Mouse (Mus musculus) right cerebral cortex, postnatal 4 days (tissue): ENCODE results near the gene Hoxa13.

Source experiments
- DNase-seq: peaks from one replicate; pipeline ENCODE4 v3.0.0-alpha.2; 2022

Gene Hoxa13

GRCm38 (mm10) chr6:52233546-52234427 lies 26.9 kb downstream of the Hoxa13 start:
- no peak for DNase-seq

DNA sequence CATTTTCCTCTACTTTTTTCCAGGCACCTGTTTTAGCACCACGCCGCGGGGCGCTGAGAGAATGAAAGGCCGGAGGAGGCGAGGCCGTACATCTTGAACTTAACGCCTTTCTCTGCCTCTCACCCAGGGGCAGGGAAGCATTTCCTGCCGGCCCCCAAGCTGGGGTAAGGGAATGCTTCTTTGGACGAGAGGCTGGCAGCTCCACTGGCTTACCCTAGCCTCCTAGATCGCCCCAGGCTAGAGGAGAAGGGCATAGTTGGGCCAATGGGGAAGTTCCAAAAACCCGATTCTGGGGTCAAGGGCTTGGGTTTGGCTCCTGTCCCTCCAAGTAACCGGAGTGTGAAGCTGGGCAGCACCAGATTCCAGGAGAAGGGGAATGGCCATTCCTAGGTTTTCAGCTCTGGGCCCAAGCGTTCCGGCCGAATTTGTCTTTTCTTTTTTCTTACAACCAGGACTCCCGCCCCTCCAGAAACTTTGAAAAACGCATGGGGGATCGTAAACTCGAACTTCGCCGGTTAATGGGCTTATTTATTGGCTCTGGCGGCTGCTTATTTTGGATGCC lies 27.6 kb downstream of the Hoxa13 start:
- DNase-seq = no peak

DNA sequence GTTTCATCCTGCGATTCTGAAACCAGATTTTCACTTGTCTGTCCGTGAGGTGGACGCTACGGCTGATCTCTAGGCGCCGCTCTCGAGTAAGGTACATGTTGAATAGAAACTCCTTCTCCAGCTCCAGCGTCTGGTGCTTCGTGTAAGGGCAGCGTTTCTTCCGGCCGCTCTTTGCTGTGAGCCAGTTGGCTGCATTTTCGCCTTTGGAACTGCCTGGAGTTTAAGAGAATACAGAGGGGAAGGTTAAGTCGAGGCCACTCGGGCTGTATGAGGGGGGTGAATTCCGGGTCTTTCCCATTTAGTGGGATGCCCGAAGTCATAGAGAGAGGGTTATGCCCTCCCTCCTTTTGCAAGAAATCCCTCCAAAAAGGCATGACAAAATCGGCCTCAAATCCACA lies 28.1 kb downstream of the Hoxa13 start:
- no peak for DNase-seq

DNA sequence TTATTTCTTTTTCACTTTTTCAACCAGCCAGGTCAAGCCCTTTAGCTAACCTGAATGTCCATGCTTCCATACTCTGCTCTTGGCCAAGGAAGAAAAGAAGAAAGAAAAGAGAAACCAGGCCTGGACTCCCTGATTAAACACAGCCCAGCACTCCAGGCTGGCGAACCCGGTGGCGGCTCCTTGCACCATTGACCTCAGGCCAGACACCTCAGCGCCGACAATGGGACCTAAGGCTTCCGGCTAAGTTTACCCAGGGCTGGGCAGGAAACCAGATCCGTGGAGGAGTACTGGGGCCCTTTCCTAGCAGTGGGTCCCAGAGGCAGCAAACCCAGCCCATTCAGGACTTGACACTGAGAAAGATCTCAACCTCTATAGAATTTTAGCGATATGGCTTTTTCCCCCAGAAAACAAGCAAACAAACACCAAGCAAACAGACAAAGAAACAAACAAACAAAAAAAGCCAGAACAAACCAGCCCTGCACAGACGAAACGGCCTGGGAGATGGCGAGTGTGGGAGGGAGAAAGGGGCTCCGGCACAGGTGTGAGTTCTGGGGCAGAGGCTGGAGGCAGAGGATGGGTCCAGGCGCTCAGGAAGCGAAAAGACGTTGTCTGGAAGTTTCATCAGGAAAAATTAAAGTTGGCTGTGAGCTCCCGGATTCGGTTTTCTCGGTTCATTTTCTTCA lies 28.7 kb downstream of the Hoxa13 start:
- DNase-seq = no peak

GRCm38 (mm10) chr6:52230516-52231165 lies 30.0 kb downstream of the Hoxa13 start, which contains the start of gene Hoxa9:
Gene Hoxa9, minus strand, starts transcription at chr6:52231089.
- DNase-seq = no peak

DNA sequence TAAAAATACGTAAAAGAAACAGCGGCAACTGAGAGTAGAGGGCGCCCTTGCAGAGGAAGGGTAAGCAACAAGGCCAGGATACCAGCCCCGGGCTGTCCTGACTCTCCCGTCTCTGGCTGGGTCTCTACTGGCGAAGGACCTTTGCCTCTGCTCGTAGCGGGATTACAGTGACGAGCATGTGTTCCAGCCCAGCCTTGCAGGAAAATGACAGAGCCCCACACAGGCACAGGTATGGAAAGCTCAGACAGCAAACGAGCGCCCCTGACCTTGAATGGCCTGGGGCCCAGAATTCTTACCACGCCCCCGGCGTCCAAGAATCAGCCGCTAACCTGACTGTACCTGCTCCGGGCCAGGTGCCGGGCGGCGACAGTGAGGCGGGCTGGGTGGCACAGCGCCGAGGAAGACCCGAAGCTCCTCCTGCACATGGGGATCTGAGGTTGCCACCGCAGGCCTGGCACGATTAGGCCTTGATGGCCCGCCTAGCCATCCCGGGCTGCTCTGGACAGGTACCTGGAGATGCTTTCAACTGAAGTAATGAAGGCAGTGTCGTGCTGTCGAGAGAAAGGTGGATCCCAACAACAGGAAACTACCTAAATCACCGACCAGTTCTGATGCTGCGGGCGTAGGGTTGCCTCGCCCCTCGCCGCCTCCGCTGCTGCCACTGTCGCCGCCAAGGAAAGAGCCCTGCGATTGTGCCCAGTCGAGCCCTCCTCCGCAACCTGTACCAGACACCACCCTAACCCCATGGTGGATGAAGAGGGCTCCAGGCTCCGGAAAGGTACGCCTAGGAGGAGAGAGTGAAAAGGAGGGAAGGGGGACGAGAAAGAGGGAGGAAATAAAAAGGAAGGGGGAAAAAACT lies 30.9 kb downstream of the Hoxa13 start:
- DNase-seq = no peak

DNA sequence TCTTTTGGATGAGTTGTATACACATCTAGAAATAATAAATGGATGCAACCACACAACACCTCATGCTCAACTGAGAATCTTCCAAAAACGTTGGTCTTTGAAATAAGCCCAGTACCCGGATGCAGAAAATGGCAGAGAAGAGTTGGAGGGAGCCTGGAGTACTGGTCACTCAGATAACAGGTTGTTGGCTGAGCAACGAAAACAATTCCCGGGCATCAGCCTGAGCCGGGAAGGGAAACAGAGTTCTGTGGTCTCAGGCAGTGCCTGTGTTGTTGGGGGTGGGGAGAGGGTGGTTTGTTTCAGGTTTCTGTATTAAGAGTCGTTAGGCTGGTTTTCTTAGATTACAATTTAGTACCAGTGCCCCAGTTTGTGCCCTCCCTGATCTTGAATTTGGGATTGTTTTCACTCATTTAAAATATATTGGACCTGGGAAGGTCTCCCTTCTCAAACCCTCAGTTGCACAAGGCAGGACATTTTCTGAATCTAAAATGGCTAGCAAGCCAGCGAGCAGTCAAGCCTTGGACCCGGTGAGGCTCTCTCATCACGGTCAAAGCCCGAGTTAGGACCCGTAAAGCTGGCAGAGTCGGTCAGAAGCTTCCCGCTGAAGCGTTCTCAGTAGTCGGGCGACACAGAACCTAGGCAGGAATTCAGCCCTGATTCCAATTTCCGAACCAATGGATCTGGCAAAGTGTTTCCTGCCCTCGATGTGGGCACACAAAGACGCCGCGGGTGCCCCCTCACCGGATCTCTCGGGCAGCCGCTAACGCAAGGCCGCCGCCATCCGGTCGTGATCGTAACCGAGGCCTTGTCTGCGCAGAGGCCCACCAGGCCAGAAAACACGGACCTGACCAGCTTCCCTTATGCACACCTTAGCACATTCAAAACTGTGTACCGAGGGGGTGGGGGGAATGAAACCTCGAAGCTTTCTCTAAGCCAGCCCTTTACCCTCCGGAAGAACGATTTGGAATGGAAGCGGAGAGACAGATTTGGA lies 31.9 kb downstream of the Hoxa13 start:
- DNase-seq = no peak

DNA sequence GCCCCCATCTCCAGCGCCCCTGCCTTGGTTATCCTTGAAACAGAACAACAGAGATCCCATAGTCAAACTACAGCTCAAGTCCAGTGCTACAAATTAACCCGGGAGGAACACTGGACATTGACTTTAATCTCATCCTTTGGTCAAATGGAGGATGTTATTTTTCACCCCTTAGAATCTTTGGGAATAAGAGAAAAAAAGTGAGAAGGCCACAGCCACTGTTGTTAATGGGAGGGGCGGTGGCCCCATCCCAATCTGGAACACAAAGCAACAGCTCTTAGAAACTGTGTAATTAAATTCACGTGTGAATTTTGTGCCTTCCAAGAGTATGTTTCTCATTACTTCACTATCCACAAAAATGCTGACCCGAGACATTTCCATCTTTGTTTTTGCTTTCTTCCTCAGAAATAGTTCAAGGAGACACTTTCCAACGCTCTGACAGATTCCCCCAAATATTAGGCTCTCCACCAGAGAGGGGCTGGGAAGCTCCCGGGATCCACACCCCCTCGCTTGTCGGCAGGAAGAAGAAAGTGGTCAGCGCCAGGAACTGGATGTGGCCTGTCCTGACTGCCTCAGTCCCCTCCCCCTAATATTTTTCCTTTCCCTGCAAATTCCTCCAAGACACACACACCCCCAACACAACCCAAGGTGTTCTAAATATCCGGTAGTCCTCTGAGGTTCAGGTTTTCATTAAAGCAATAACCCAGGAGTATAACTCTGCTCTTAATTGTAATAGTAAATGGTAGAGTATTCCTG lies 33.0 kb downstream of the Hoxa13 start:
- DNase-seq = no peak

GRCm38 (mm10) chr6:52226569-52227257 lies 34.0 kb downstream of the Hoxa13 start:
- DNase-seq = no peak

DNA sequence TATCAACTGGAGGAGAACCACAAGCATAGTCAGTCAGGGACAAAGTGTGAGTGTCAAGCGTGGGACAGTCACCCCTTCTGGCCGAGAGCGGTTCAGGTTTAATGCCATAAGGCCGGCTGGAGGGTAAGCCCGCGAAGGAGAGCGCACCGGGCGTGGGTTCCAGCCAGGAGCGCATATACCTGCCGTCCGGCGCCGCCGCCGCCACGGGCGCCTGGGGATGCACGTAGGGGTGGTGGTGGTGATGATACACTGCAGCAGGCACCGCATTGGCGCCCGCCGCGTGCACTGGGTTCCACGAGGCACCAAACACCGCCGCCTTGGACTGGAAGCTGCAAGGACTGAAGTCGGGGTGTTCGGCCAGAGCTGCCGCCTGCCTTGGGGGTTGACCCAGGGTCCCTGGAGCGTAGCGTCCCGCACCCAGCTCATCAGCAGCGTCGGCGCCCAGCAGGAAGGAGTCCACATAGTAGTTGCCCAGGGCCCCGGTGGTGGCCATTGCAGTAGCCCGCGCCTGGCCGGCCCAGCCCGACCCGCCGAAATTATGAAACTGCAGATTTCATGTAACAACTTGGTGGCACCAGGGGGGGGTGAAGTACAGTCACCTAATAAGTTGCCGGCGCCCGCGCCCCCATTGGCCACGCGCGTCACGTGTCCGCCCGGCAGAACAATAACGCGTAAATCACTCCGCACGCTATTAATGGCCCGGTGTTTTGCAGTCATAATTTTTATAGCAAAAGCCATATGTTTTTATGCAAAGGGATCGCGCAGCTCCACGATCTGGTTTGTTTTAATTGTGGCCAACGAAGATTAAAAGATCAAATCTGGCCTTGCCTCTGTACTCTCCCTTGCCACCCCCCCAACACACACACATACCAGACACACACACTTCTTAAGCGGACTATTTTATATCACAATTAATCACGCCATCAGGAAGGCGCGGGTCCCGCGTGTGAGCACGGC lies 34.8 kb downstream of the Hoxa13 start:
- no peak for DNase-seq

DNA sequence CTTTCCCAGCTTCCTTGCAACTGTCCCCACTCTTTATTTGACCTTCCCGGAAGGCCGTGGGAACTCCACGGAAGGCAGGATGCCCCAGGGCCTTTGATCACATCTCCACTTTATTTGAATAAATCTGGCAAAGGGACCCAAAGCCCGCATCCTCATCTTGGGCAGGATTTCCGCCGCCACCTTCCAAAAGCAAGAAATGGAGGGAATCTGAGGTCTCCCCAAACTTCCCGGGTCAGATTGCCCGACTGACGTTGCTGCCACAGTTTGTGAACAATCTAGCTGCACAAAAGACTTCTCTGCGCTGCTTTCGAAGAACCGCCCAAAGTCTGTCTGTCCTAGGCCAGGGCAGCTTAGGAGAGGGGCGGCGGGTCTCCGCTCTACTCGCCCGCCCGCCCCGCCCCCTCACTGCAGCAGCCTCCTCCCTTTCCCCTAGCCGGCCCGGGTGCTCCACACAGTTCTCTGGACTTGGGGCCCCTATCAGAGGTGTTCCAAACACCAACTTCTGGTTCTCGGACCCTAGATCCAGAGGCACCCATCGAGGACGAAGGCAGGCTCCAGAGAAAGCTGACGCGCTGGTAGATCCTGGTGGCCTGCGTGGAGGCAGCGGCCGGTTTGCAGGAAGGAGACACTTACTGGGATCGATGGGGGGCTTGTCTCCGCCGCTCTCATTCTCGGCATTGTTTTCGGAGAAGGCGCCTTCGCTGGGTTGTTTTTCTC lies 35.6 kb downstream of the Hoxa13 start:
- DNase-seq = no peak

DNA sequence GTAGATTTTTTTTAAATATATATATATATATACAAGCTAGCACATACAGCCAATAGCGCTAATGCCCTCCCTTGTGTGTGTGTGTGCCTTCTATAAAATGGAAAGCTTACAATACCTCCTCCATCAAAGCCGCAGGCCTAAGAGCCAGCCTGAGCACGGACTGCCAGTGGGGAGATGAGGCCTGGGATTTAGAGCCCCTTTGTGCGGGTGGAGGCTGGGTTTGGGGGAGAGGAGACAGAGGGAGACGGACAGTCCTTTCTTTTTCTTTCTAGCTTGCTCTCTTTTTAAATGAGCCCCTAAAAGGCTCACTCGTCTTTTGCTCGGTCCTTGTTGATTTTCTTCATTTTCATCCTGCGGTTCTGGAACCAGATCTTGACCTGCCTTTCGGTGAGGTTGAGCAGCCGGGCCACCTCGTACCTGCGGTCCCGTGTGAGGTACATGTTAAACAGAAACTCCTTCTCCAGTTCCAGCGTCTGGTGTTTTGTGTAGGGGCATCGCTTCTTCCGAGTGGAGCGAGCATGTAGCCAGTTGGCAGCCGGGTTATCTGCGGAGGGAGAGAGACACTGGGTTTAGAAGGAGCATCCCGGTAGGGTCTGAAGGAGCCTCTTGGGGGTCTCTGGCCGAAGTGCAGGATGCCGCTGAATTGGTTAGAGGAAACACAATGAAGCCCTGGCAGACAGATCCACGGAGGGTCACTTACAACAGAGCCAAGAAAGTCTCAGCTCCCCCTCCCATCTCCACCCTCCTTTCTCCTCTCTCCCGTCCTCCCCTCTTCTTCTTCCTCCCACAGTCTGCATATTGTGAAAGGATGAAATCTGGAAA lies 36.5 kb downstream of the Hoxa13 start:
- no peak for DNase-seq

GRCm38 (mm10) chr6:52222729-52223128 lies 38.0 kb downstream of the Hoxa13 start:
- DNase-seq = no peak

DNA sequence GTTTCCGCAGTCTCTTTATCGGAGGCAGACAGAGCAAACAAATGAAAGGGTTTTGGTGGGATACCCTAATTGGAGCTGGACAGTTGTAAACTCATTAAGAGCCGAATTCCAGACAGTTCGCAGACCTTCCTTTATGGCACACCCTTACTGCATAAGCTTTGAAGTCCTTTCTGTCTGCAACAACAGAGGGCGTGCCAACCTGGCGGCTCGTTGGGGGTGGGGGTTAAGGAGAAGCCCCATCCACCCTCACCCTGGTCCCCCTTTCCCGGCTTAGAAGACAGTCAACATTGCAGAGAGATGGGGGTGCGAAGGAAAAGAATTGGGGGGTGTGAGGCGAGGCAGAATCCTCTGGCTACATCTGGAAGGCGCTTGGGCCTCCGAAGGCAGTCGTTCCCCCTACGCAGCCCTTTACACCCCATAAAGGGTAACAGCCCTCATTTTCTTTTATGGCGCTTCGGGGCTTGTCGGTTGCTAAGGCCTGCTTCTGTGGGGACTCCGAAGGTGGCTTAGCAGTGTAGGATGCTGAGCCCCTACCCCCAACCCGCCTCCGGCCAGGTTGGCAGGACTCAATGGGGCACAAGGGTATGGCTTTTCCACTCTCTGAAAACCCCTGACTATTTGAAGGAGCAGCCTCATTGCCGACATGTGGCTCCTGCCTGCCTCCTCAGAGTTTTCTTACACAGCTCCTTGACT lies 38.5 kb downstream of the Hoxa13 start:
- DNase-seq = no peak

DNA sequence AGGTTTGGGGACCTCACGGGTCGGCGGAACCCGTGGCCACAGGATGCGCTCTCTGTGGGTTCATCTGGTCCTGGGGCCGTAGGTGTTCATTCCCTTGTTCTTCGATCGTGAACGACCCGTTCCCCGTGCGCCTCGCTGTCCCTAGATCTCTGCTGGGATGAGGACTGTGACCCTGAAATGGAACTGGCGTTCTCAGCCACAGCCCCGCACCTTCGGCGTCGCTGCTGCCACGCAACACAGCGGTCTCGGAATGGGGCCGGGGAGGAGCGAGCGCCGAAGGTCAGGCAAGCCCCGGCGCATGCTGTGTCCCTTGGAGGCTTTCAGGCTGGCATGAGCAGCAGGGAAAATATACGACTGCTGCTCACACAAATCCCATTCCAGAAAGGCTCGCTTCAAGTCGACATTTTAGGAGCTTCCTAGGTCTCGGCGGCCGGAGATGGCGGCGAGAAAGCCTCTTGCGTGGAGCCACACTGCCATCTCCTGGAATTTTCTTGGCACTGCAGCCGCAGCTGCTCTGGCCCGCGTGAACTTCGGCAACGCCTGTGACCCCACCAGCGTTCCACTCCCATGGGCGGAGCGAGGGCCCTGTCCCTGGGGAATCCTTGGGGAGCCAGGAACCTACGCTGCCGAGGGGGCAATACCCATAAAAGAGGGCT lies 39.2 kb downstream of the Hoxa13 start, which contains the start of gene Hoxa7:
Gene Hoxa7 (minus strand): TSS at position 518 of the 656 bp plus-strand sequence.
- DNase-seq = peak; percentile 80
